Mouse (Mus musculus) cerebellum, adult 2 months (tissue): Measurements from ENCODE around the gene Fam129c.

Source experiments
- CTCF ChIP-seq: fragments of 200-500 bp; IDR thresholded peaks from 2 replicates; pipeline ENCODE4 v1.5.1; 2011; ENCODE audit warnings: low read depth, mild to moderate bottlenecking, control low read depth, low read length, moderate library complexity, borderline replicate concordance; ENCODE audit not compliant: insufficient read depth
- POLR2A ChIP-seq: fragments of 200-500 bp; IDR thresholded peaks from 2 replicates; pipeline ENCODE4 v1.6.1; 2011; ENCODE audit warnings: low read length, control low read depth, borderline replicate concordance; ENCODE audit not compliant: insufficient read depth

GRCm38 (mm10) chr8:71638321-71638720 is 40.9 kb downstream of the Fam129c start:
- TF ChIP-seq CTCF = no peak
- TF ChIP-seq POLR2A = no peak
